Mouse (Mus musculus) liver, embryonic 16.5 days (tissue): ENCODE data around the gene Kdm1a. TPM values are rescaled to one million over a fixed set of nuclear protein-coding genes. Genes with fewer than 3 reads are reported as not detected.

Source experiments
- ATAC-seq: fragments of 200-750 bp; cut with Nextera tagmentation; 2 replicates; pipeline ENCODE4 v1.8.0; 2017; ENCODE audit warnings: low read depth, mild to moderate bottlenecking, moderate number of reproducible peaks, moderate library complexity
- H3K27ac ChIP-seq: fragments of 300-500 bp; sonication (generic); 2 replicates; pipeline ENCODE4 v1.5.1; 2014; ENCODE audit warnings: mild to moderate bottlenecking, low read length
- H3K27me3 ChIP-seq: fragments of 300-500 bp; sonication (generic); 2 replicates; pipeline ENCODE4 v1.6.1; 2014; ENCODE audit warnings: low read depth, low read length, mixed read lengths; ENCODE audit not compliant: control insufficient read depth, insufficient read depth
- H3K36me3 ChIP-seq: fragments of 300-500 bp; sonication (generic); 2 replicates; pipeline ENCODE4 v1.6.1; 2014; ENCODE audit warnings: mild to moderate bottlenecking; ENCODE audit not compliant: control insufficient read depth, insufficient read depth
- H3K4me1 ChIP-seq: fragments of 300-500 bp; sonication (generic); 2 replicates; pipeline ENCODE4 v1.6.1; 2014; ENCODE audit warnings: low read depth, low read length, mixed read lengths; ENCODE audit not compliant: control insufficient read depth
- H3K4me2 ChIP-seq: fragments of 300-500 bp; sonication (generic); 2 replicates; pipeline ENCODE4 v1.6.1; 2014; ENCODE audit warnings: low read depth, low read length, mixed read lengths
- H3K4me3 ChIP-seq: fragments of 300-500 bp; sonication (generic); 2 replicates; pipeline ENCODE4 v1.5.1; 2014; ENCODE audit warnings: low read depth, mild to moderate bottlenecking, low read length
- H3K9ac ChIP-seq: fragments of 300-500 bp; sonication (generic); 2 replicates; pipeline ENCODE4 v1.6.1; 2014; ENCODE audit warnings: low read depth, low read length
- H3K9me3 ChIP-seq: fragments of 300-500 bp; sonication (generic); replicated peaks from 2 replicates; pipeline ENCODE4 v1.6.1; 2016; ENCODE audit warnings: low read length; ENCODE audit not compliant: control insufficient read depth
- WGBS: fragments of 180-500 bp; shearing (Covaris S2); extraction: QIAGEN DNeasy Blood & Tissue Kit; methylation state at CpG from one replicate; pipeline ENCODE4 v1.1.7; 2014; ENCODE audit not compliant: insufficient replicate concordance; 5-methylcytosine and 5-hydroxymethylcytosine counted together
- polyA plus RNA-seq: library from polyadenylated mRNA; unstranded; fragments of >200 nt; fragmentation: Nextera tagmentation; extraction: Ambion mirVana; gene quantifications from 2 replicates; pipeline ENCODE4 v1.2.1, GENCODE M21; 2015

Gene Kdm1a
- 5.5 and 6.6 TPM in 2 replicates for polyA plus RNA-seq

GRCm38 (mm10) chr4:136602568-136602967 lies at the start of gene Kdm1a:
TSS of gene Kdm1a (minus strand) at chr4:136602723.
- peaks cover 14% of the 10 kb centered on the region for H3K4me1 ChIP-seq
- H3K4me2 ChIP-seq = peak within 1 kb of the TSS; percentile 79
- H3K27me3 ChIP-seq = no peaks in the 10 kb centered on the region
- under 1% methylated on average over 34 of the region's 45 CpGs for WGBS
- H3K9ac ChIP-seq = peak within 1 kb of the TSS; percentile 97
- ATAC-seq = peak; percentile 88
- H3K27ac ChIP-seq = peak within 1 kb of the TSS; percentile 75
- H3K4me3 ChIP-seq = peak within 1 kb of the TSS; percentile 95
- no peaks in the 10 kb centered on the region for H3K9me3 ChIP-seq
- no peaks in the 10 kb centered on the region for H3K36me3 ChIP-seq

GRCm38 (mm10) chr4:136651882-136652527 lies 49.5 kb upstream of the Kdm1a start:
- no peaks in the 10 kb centered on the region for H3K9me3 ChIP-seq
- no peaks in the 10 kb centered on the region for H3K27me3 ChIP-seq
- no peak overlapping the region for H3K27ac ChIP-seq
- H3K4me2 ChIP-seq = no peak overlapping the region
- no peak for ATAC-seq
- H3K9ac ChIP-seq = no peak overlapping the region
- no peaks in the 10 kb centered on the region for H3K36me3 ChIP-seq
- no peaks in the 10 kb centered on the region; the same call in 1 of the 2 replicates for H3K4me1 ChIP-seq
- WGBS = 60% methylated on average over 13 of the region's 13 CpGs
- no peak overlapping the region for H3K4me3 ChIP-seq

- Histone ChIP-seq H3K4me3 (no peak overlapping the region), H3K4me2 (no peak overlapping the region), H3K36me3 (no peaks in the 10 kb centered on the region), H3K27me3 (no peaks in the 10 kb centered on the region), H3K27ac (no peak overlapping the region), H3K9me3 (no peaks in the 10 kb centered on the region; the same call in 1 of the 2 replicates), H3K4me1 (no peaks in the 10 kb centered on the region; the same call in 1 of the 2 replicates), H3K9ac (no peak overlapping the region)
- ATAC-seq = no peak
- WGBS = 33% methylated on average over 3 of the region's 3 CpGs
Observed at GRCm38 (mm10) chr4:136651357-136651811, 48.9 kb upstream of the Kdm1a start.

- no peaks in the 10 kb centered on the region; the same call in 1 of the 2 replicates for H3K9me3 ChIP-seq
- no peaks in the 10 kb centered on the region for H3K36me3 ChIP-seq
- no peak overlapping the region for H3K9ac ChIP-seq
- H3K4me2 ChIP-seq = no peak overlapping the region
- H3K27ac ChIP-seq = no peak overlapping the region
- 74% methylated on average over 8 of the region's 8 CpGs for WGBS
- ATAC-seq = no peak
- H3K27me3 ChIP-seq = no peaks in the 10 kb centered on the region
- no peaks in the 10 kb centered on the region; the same call in 1 of the 2 replicates for H3K4me1 ChIP-seq
- no peak overlapping the region for H3K4me3 ChIP-seq
Observed at GRCm38 (mm10) chr4:136650261-136650660, 47.7 kb upstream of the Kdm1a start.

- Histone ChIP-seq H3K4me1 (no peaks in the 10 kb centered on the region; the same call in 1 of the 2 replicates), H3K9ac (no peak overlapping the region), H3K27ac (no peak overlapping the region), H3K4me2 (no peak overlapping the region), H3K36me3 (no peaks in the 10 kb centered on the region), H3K4me3 (no peak overlapping the region), H3K27me3 (no peaks in the 10 kb centered on the region), H3K9me3 (no peaks in the 10 kb centered on the region; the same call in 1 of the 2 replicates)
- WGBS = 29% methylated on average over 13 of the region's 13 CpGs
- no peak for ATAC-seq
Observed at GRCm38 (mm10) chr4:136649480-136650196, 47.1 kb upstream of the Kdm1a start.

- Histone ChIP-seq H3K4me1 (no peaks in the 10 kb centered on the region; the same call in 1 of the 2 replicates), H3K4me3 (no peak overlapping the region), H3K27ac (no peak overlapping the region), H3K36me3 (no peaks in the 10 kb centered on the region), H3K27me3 (no peaks in the 10 kb centered on the region), H3K4me2 (no peak overlapping the region), H3K9me3 (no peaks in the 10 kb centered on the region; the same call in 1 of the 2 replicates), H3K9ac (no peak overlapping the region)
- ATAC-seq = no peak
- WGBS = 21% methylated on average over 11 of the region's 11 CpGs
Observed at GRCm38 (mm10) chr4:136648922-136649479, 46.5 kb upstream of the Kdm1a start.

- no peak overlapping the region for H3K4me2 ChIP-seq
- no peak for ATAC-seq
- H3K9ac ChIP-seq = no peak overlapping the region
- no peak overlapping the region for H3K4me3 ChIP-seq
- H3K9me3 ChIP-seq = no peaks in the 10 kb centered on the region
- H3K27ac ChIP-seq = no peak overlapping the region
- no peaks in the 10 kb centered on the region for H3K36me3 ChIP-seq
- peaks cover 26% of the 10 kb centered on the region for H3K27me3 ChIP-seq
- WGBS = 12% methylated on average over 10 of the region's 10 CpGs
- no peaks in the 10 kb centered on the region; the same call in none of the 2 replicates for H3K4me1 ChIP-seq
Observed at GRCm38 (mm10) chr4:136638890-136639289, 36.4 kb upstream of the Kdm1a start.

GRCm38 (mm10) chr4:136638230-136638750 lies 35.8 kb upstream of the Kdm1a start:
- Histone ChIP-seq H3K27me3 (peaks cover 26% of the 10 kb centered on the region), H3K4me2 (no peak overlapping the region), H3K36me3 (no peaks in the 10 kb centered on the region), H3K9ac (no peak overlapping the region), H3K27ac (no peak overlapping the region), H3K4me3 (no peak overlapping the region), H3K9me3 (no peaks in the 10 kb centered on the region), H3K4me1 (no peaks in the 10 kb centered on the region; the same call in none of the 2 replicates)
- WGBS = 39% methylated on average over 7 of the region's 7 CpGs
- no peak for ATAC-seq
